Mouse (Mus musculus) lung, postnatal 36 days (tissue): ENCODE measurements around the gene Olfr1416.
"Not testable (repeated sequence)": the region's sequence is repeated elsewhere in the genome, so short reads cannot be mapped to it uniquely, and the experiment has no call there.

Experiments used
- DNase-seq: peaks from one replicate; pipeline ENCODE4 v3.0.0; 2022; ENCODE audit warnings: mixed read lengths

Gene Olfr1416

GRCm38 (mm10) chr1:92485013-92485412 is at the start of gene Olfr1416:
TSS of gene Olfr1416 (minus strand) at chr1:92485113.
- DNase-seq: no peak

- no peak for DNase-seq
Observed at GRCm38 (mm10) chr1:92523764-92524163, 38.9 kb upstream of the Olfr1416 start.

DNA sequence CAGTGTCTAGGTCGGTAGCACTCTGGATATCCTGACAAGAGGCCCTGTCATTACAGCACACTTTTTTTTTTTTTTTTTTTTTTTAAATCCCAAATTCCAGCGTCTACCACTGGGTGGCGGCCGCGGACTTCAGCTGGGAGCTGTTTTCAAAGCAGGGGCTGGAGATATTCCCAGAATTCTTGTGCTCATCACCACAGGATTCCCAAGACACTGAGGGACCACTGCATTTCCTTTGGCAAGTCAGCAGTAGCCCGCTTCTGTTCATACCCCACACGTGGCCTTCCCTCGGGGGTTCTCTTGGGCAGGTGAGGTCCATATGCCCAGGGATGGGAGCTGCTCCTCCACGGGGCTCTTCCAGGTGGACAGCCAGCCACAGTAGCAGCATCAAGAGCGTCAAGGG is 36.5 kb upstream of the Olfr1416 start:
- DNase-seq: peak; percentile 11

GRCm38 (mm10) chr1:92519046-92519445 is 34.1 kb upstream of the Olfr1416 start:
- DNase-seq: no peak

- DNase-seq: no peak
Observed at GRCm38 (mm10) chr1:92518561-92518960, 33.6 kb upstream of the Olfr1416 start, which contains the start of gene Olfr1414. TSS of gene Olfr1414 (minus strand) at chr1:92518661.

- no peak for DNase-seq
Observed at GRCm38 (mm10) chr1:92515390-92515789, 30.5 kb upstream of the Olfr1416 start.

- not testable (repeated sequence) for DNase-seq
Observed at GRCm38 (mm10) chr1:92511646-92512045, 26.7 kb upstream of the Olfr1416 start.

- no peak for DNase-seq
Observed at GRCm38 (mm10) chr1:92496001-92496400, 11.1 kb upstream of the Olfr1416 start, which contains the start of gene Olfr1415. TSS of gene Olfr1415 (minus strand) at chr1:92496101.

- DNase-seq: no peak
Observed at GRCm38 (mm10) chr1:92474066-92474578, 10.8 kb downstream of the Olfr1416 start.

- peak; percentile 95 for DNase-seq
Observed at GRCm38 (mm10) chr1:92473165-92474041, 11.5 kb downstream of the Olfr1416 start, which contains the start of gene Ndufa10. TSS of gene Ndufa10 (minus strand) at chr1:92473860.

GRCm38 (mm10) chr1:92468891-92469290 is 16.0 kb downstream of the Olfr1416 start:
- DNase-seq: no peak

DNA sequence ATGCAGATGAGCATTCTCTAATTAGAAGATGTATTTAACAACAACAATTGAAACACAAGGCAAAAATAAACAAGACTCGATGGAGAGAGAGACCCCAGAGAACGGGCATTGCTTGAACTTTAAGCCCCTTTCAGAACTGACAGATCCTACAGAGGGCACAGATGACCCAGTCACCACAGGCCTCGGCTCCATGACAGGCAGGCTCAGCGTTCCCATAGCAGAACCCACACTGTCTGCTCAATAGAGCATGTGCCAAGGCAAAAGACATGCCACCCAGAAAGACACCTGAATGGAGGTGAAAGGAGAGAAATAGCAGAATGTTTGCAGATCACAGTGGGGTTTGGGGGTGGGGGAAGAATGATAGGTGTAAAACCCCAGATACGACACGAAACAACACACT is 26.5 kb downstream of the Olfr1416 start:
- DNase-seq: no peak

- DNase-seq: no peak
Observed at GRCm38 (mm10) chr1:92457758-92458157, 27.2 kb downstream of the Olfr1416 start.

- DNase-seq: peak; percentile 47
Observed at GRCm38 (mm10) chr1:92453751-92454445, 31.0 kb downstream of the Olfr1416 start.

GRCm38 (mm10) chr1:92448293-92448692 is 36.6 kb downstream of the Olfr1416 start:
- no peak for DNase-seq

DNA sequence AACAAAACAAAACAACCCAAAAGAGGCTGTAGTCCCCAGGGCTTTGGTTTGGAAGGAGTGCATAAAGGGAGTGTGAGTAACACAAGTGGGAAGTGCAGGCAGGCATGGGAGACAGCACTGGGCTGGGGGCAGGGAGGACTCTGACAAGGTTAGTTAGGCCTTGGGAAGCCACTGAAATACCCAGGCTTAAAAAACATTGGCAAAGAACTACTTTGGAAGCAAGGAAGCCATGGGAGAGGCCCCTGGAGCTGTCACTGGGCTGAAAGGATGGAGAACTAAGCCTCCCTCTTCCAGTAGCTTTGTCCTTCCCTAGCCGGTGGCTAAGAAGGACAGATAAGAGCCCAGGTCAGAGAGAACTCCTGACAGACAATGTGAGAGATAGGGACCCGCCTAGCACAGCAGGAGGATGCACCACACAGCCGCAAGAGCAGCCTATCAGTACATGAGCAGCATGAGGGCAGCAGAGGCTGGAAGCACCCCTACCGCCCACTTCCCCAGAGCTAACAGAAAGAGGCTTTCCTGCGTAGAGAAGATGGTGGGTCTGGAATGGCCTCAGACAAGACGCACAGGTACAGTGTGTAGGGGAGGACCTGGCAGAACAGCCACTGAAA is 43.4 kb downstream of the Olfr1416 start:
- no peak for DNase-seq

DNA sequence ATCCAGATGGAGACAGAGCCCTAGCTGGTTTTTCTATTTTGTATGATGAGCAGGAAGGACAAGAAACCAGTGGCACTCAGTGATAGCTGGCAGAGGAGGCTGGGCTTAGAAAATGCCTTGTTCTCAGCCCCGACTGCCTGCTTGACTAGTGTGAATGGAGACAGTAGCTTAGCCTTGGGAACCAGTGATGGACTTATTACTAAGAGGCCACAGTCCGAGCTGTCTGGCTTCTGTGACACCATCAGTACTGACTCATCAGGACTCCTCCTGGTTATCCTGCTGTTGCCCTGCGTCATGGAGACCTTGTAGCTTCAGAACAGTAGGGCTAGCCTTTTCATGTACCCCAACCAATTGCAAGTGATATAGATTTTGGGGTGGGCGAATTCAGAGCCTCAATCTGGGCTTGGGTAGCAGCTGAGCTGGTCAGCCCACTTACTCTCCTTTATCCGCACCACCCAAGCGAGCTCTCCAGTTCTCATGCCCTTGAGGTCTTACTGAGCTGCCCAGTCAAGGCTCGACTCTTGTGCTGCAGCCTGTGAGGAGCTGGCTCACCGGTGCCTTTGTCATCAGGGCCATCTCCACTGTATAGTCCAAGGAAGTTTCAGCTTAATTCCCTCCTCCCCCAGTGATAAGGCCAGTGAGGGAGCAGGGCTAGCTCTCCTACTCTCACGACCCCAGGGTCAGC is 44.7 kb downstream of the Olfr1416 start:
- no peak for DNase-seq

- DNase-seq: peak; percentile 84
Observed at GRCm38 (mm10) chr1:92437678-92438271, 47.1 kb downstream of the Olfr1416 start.

DNA sequence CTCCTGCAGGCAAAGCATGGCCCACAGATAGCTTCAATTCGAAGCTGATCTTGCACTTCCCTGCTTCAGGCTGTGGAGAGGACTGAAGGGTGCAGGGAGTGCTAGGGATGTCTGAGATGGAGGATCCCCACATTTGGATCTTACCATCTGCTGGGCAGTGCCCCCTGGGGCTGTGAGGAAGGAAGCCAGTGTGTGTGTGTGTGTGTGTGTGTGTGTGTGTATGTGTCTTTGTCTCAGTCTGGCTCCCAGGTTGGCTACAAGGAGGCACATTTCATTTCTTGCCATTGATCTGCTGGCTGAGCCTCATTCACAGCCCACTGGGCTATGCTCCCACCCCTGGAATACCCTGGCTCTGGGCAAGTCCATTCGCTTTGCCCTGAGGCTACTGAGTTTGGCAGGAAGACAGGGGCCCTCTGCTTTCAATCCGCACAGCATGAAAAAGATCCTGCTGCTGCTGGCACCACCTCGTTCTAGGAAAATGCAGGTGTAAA is 48.0 kb downstream of the Olfr1416 start:
- no peak for DNase-seq

- no peak for DNase-seq
Observed at GRCm38 (mm10) chr1:92434986-92435385, 49.9 kb downstream of the Olfr1416 start.

- no peak for DNase-seq
Observed at GRCm38 (mm10) chr1:92432791-92433190, 52.1 kb downstream of the Olfr1416 start.

DNA sequence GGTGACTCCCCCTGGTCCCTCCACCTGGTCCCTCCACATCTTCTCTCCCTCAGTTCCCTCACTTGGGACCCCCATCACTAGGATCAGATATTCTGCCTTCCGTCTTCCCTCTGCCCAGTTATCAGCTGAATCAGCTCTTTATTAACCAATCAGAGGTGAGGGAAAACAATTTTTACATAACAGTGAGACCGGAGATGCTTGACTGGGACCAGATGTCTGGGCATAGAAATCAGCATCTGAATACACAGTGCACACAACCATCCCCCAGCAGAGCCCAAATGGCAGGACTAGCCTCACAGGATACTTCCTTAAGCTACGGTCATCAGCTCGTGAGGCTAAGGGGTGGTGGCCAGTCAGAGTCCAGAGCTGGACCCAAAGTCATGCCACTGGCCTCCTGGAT is 52.8 kb downstream of the Olfr1416 start:
- DNase-seq: no peak
